Mouse (Mus musculus): ENCODE data around the gene Kit. TPM values are rescaled to one million over a fixed set of nuclear protein-coding genes. Genes with fewer than 3 reads are reported as not detected.

The Kit gene
- polyA plus RNA-seq, 1 experiment, result 26.1 TPM

GRCm38 (mm10) chr5:75695162-75695809, 120.6 kb downstream of the Kit start:
- no peak for TF ChIP-seq CTCF (IDR thresholded peaks at IDR 0.05; ENCODE audit: extremely low read depth, insufficient read depth, low read length)
- TF ChIP-seq POLR2A (IDR thresholded peaks at IDR 0.05; ENCODE audit: extremely low read depth, insufficient read depth, low read length), result no peak
- H3K4me3 ChIP-seq (ENCODE audit: insufficient read depth, low read length), result no peak overlapping the region
- H3K27ac ChIP-seq (ENCODE audit: insufficient read depth, low read length), result no peak overlapping the region
- H3K4me1 ChIP-seq (ENCODE audit: control insufficient read depth, insufficient read depth, low read length), result no peaks in the 10 kb centered on the region

GRCm38 (mm10) chr5:75696960-75697359, 122.2 kb downstream of the Kit start:
- Histone ChIP-seq H3K4me3 (ENCODE audit: insufficient read depth, low read length) (no peak overlapping the region), H3K4me1 (ENCODE audit: control insufficient read depth, insufficient read depth, low read length) (no peaks in the 10 kb centered on the region), H3K27ac (ENCODE audit: insufficient read depth, low read length) (no peak overlapping the region)
- TF ChIP-seq CTCF (IDR thresholded peaks at IDR 0.05; ENCODE audit: extremely low read depth, insufficient read depth, low read length) (no peak), POLR2A (IDR thresholded peaks at IDR 0.05; ENCODE audit: extremely low read depth, insufficient read depth, low read length) (no peak)

- H3K4me3 ChIP-seq (ENCODE audit: insufficient read depth, low read length), result no peak overlapping the region
- H3K27ac ChIP-seq (ENCODE audit: insufficient read depth, low read length), result no peak overlapping the region
- TF ChIP-seq CTCF (IDR thresholded peaks at IDR 0.05; ENCODE audit: extremely low read depth, insufficient read depth, low read length) (no peak), POLR2A (IDR thresholded peaks at IDR 0.05; ENCODE audit: extremely low read depth, insufficient read depth, low read length) (no peak)
- H3K4me1 ChIP-seq (ENCODE audit: control insufficient read depth, insufficient read depth, low read length), result no peaks in the 10 kb centered on the region
Observed at GRCm38 (mm10) chr5:75698556-75698955, 123.8 kb downstream of the Kit start.

- Histone ChIP-seq H3K27ac (ENCODE audit: insufficient read depth, low read length) (no peak overlapping the region), H3K4me1 (ENCODE audit: control insufficient read depth, insufficient read depth, low read length) (no peaks in the 10 kb centered on the region), H3K4me3 (ENCODE audit: insufficient read depth, low read length) (no peak overlapping the region)
- TF ChIP-seq CTCF (IDR thresholded peaks at IDR 0.05; ENCODE audit: extremely low read depth, insufficient read depth, low read length) (no peak), POLR2A (IDR thresholded peaks at IDR 0.05; ENCODE audit: extremely low read depth, insufficient read depth, low read length) (no peak)
Observed at GRCm38 (mm10) chr5:75699081-75699480, 124.4 kb downstream of the Kit start.

- H3K4me3 ChIP-seq (ENCODE audit: insufficient read depth, low read length), result no peak overlapping the region
- no peak for TF ChIP-seq POLR2A (IDR thresholded peaks at IDR 0.05; ENCODE audit: extremely low read depth, insufficient read depth, low read length)
- no peak for TF ChIP-seq CTCF (IDR thresholded peaks at IDR 0.05; ENCODE audit: extremely low read depth, insufficient read depth, low read length)
- H3K27ac ChIP-seq (ENCODE audit: insufficient read depth, low read length), result no peak overlapping the region
- no peaks in the 10 kb centered on the region for H3K4me1 ChIP-seq (ENCODE audit: control insufficient read depth, insufficient read depth, low read length)
Observed at GRCm38 (mm10) chr5:75699516-75699915, 124.8 kb downstream of the Kit start.

- H3K4me1 ChIP-seq (ENCODE audit: control insufficient read depth, insufficient read depth, low read length), result no peaks in the 10 kb centered on the region
- TF ChIP-seq POLR2A (IDR thresholded peaks at IDR 0.05; ENCODE audit: extremely low read depth, insufficient read depth, low read length) (no peak), CTCF (IDR thresholded peaks at IDR 0.05; ENCODE audit: extremely low read depth, insufficient read depth, low read length) (no peak)
- H3K4me3 ChIP-seq (ENCODE audit: insufficient read depth, low read length), result no peak overlapping the region
- no peak overlapping the region for H3K27ac ChIP-seq (ENCODE audit: insufficient read depth, low read length)
Observed at GRCm38 (mm10) chr5:75701662-75702061, 126.9 kb downstream of the Kit start.

- TF ChIP-seq CTCF (IDR thresholded peaks at IDR 0.05; ENCODE audit: extremely low read depth, insufficient read depth, low read length) (no peak), POLR2A (IDR thresholded peaks at IDR 0.05; ENCODE audit: extremely low read depth, insufficient read depth, low read length) (no peak)
- no peak overlapping the region for H3K27ac ChIP-seq (ENCODE audit: insufficient read depth, low read length)
- H3K4me1 ChIP-seq (ENCODE audit: control insufficient read depth, insufficient read depth, low read length), result no peaks in the 10 kb centered on the region
- H3K4me3 ChIP-seq (ENCODE audit: insufficient read depth, low read length), result no peak overlapping the region
Observed at GRCm38 (mm10) chr5:75702080-75702479, 127.4 kb downstream of the Kit start.

- no peaks in the 10 kb centered on the region for H3K4me1 ChIP-seq (ENCODE audit: control insufficient read depth, insufficient read depth, low read length)
- no peak overlapping the region for H3K27ac ChIP-seq (ENCODE audit: insufficient read depth, low read length)
- TF ChIP-seq CTCF (IDR thresholded peaks at IDR 0.05; ENCODE audit: extremely low read depth, insufficient read depth, low read length), result no peak
- TF ChIP-seq POLR2A (IDR thresholded peaks at IDR 0.05; ENCODE audit: extremely low read depth, insufficient read depth, low read length), result no peak
- H3K4me3 ChIP-seq (ENCODE audit: insufficient read depth, low read length), result no peak overlapping the region
Observed at GRCm38 (mm10) chr5:75704584-75705175, 130.0 kb downstream of the Kit start.

- TF ChIP-seq CTCF (IDR thresholded peaks at IDR 0.05; ENCODE audit: extremely low read depth, insufficient read depth, low read length), result no peak
- TF ChIP-seq POLR2A (IDR thresholded peaks at IDR 0.05; ENCODE audit: extremely low read depth, insufficient read depth, low read length), result no peak
- Histone ChIP-seq H3K4me3 (ENCODE audit: insufficient read depth, low read length) (no peak overlapping the region), H3K27ac (ENCODE audit: insufficient read depth, low read length) (no peak overlapping the region), H3K4me1 (ENCODE audit: control insufficient read depth, insufficient read depth, low read length) (no peaks in the 10 kb centered on the region)
Observed at GRCm38 (mm10) chr5:75705421-75705820, 130.7 kb downstream of the Kit start.

Measured in cortical plate, adult 2 months (tissue).